Mouse (Mus musculus) common myeloid progenitor, adult 5-6 weeks (primary cell): ENCODE data around the gene Crtac1. TPM values are rescaled to one million over a fixed set of nuclear protein-coding genes. Genes with fewer than 3 reads are reported as not detected.

Experiments used
- ATAC-seq: replicated peaks from 2 replicates; pipeline ENCODE4 v1.8.0; 2016; ENCODE audit warnings: low read depth, mild to moderate bottlenecking, moderate TSS enrichment, inconsistent platforms; ENCODE audit not compliant: poor library complexity, severe bottlenecking
- total RNA-seq: library from RNA; stranded (forward); fragments of 200-1000, 187-1606 nt; gene quantifications from 2 replicates; pipeline ENCODE4 v1.2.3, GENCODE M21; 2017

Gene Crtac1
- total RNA-seq, 1 experiment from 2014 or later: not detected

DNA sequence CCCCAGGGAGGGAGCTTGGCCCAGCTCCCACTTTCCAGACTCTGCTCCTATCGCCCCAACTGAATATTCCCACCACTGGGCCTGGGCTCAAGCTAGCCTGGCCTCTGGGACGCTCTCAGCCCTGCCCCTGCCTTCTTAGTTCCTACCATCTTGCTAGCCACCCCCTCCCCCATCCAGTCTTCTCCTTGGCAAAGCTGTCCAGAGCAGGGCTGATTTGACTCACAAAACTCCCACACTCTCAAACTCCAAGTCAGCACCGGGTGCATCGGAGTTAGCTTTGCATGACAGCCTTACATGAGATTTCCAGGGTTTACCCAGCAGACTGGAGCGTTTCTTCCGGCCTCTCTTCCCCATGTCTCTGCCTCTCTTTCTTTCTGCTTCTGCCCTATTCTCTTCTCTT, 138.4 kb downstream of the Crtac1 start:
- ATAC-seq: no peak

- ATAC-seq: no peak
Measured at GRCm38 (mm10) chr19:42292106-42292505, 139.5 kb downstream of the Crtac1 start.

DNA sequence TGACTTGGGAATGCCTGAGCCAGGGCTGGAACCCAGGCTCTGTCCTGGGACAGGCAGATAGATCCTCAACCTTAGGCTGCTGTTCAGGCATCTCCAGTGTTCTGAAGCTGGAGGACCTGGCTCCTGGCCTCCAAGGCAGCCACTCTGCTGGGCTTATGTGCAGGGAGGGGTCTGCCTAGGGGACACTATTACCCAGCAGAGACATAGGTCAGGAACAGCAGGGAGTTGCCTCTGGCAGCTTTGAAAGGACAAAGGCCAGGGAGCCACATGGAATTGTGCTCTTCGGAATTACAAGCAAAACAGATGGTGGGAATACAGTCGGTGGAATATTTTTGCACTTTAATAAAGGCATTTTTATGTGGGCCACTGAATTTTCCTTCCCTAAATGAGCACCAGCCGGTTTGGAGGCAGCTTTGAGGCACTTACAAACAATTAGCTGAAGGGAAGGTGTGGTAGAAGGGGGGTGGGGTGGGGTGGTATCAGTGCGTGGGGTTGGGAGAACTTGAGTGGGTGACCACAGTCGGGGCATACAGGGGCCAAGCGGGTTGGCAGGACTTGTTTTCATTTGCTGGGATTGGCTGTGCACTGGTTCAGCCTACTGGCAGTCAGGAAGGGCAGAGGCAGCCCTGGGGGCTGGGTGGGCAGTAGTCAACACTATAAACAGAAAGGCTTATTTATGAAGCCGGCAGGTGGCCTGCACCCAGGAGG, 140.5 kb downstream of the Crtac1 start:
- no peak for ATAC-seq

- no peak for ATAC-seq
Measured at GRCm38 (mm10) chr19:42288361-42288760, 143.2 kb downstream of the Crtac1 start.

DNA sequence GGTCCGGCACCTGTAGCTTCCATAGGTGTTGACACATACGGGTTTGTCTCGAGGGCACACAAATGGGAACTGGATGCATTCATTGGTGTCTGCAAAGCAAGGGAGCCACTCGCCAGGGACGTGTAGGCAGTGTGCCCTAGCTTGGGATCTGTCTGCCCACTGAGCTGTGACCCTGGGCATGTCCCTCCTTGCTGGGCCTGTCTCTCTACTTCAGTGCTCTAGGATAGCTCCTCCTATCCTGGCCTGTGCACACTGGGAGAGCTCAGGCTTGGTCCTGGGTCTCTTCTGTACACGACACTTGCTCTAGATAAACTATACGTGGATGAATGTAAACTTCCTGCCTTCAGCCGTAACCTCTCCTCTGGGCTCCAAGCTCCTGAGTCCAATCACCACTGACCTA, 147.4 kb downstream of the Crtac1 start:
- ATAC-seq: no peak

DNA sequence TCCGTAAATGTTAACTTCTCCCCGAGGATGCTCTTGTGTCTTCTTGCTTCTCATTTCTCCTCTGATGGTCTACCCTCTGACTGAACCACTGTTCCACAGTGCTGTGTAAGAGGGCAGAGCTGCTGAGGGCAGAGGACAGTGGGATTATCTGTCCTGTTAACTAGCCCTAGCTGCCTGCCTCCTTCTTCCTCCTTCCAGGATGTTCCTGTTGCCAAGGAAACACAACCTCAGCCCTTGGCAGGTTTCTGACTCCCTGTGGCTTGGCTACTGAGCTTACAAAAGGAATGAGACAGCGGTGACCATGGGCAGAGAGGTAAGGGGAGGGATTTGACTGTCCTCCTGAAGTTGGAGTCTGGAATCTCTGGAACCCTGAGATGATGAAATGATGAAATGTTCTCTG, 152.0 kb downstream of the Crtac1 start:
- no peak for ATAC-seq

DNA sequence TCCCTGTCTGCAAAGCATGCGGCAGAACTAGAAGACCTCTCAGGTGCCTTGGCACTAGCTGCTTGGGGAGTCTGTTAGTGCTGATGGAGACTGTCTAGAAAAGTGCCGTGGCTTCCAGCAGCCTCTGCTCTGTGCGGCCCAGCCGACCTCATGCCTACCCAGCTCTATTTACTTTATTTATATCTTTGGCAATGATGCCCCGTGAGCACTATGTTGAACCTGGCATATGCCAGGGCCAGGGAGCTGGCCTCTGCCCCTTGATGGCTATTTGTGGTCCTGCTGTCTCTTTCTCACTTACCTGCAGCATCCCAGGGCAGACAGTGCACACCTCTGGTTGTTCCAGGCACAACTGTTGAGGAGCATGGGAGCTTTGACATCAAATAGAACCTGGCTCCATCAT, 153.1 kb downstream of the Crtac1 start:
- ATAC-seq: no peak

DNA sequence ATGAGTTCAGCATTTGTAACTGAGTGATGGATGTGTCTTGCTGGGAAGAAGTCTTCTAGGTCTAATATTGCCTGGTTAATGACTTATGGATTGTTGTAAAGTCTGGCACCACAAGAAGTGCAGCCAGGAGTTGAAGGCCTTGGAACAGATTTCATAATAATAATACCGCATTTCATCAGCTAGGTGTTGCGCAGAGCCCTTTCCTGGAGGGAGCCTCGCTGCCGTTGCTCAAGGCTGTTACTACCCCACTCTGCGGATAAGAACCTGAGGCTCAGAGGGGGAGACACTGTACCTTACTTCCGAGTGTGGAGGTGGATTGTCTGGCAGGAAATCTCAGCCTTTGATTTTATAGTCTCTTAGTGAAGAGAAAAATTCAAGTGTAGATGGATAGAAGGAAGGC, 154.3 kb downstream of the Crtac1 start:
- no peak for ATAC-seq

DNA sequence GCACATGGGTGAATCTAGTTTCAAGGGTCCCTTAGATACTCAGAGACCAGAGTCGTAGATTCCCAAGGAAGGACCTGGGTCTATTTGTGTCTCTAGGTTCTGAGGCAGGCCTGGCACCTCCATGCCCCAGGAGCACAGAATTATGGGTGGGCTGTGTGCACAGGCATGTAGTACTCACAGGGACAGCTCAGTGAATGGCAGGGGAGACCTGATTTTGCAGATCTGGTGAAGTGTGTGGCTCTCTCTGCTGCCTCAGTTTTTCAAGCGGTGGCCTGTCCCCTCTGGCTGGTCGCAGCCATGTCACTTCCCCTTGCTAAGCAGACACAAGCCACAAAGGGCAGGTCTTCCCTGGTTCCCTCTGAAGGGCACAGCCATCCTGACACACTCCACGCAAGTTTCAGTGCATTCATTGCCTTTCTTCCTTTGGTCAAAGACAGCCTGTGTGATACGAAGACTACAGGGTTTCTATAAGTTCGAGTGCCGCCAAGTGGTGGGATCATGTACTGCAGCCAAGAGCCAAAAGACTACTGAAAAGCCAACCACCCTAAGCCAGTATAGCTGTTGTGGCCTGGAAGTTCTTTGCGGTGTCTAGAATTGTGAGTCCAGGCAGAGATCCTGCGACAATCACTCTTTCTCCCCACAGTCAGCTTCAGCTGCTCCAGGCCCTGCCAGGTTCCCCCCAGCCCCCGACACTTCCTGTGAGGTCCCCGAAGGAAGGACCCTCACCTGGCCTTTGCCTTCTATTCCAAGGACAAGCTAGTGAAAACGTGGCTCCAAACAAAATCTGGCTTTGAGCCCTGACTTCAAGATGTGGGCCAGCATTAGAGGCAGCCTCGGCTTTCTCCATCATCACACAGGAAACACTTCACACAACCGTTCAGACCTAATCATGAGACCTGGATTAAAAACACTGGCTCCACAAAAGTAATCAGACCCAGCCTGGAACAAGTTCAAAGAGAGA, 159.3 kb downstream of the Crtac1 start:
- ATAC-seq: peak; percentile 86

GRCm38 (mm10) chr19:42271182-42271581, 160.4 kb downstream of the Crtac1 start:
- ATAC-seq: peak; percentile 50; the same call in 1 of the 2 replicates

- no peak for ATAC-seq
Measured at GRCm38 (mm10) chr19:42270119-42270518, 161.5 kb downstream of the Crtac1 start.

DNA sequence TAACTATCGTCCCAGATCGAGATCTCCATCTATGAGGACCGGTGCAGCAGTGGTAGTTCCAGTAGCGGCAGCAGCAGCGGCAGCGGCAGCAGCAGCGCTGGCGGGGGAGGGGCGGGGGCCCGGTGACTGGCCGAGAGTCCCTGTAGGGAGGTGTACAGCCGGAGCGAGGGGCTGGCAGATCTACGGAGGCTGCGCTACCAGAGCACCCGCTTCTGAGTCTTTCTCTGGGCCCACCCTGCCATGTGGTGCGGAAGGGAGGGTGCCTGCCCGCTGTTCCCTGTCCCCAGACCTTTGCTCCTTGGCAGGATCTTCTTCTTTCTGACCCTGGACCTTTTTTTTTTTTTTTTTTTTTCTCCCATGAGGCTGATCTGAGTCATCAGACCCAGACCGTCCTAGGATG, 163.2 kb downstream of the Crtac1 start:
- peak; percentile 20; the same call in 1 of the 2 replicates for ATAC-seq

GRCm38 (mm10) chr19:42263524-42263923, 168.1 kb downstream of the Crtac1 start:
- no peak for ATAC-seq

GRCm38 (mm10) chr19:42260486-42260885, 171.1 kb downstream of the Crtac1 start:
- ATAC-seq: no peak

DNA sequence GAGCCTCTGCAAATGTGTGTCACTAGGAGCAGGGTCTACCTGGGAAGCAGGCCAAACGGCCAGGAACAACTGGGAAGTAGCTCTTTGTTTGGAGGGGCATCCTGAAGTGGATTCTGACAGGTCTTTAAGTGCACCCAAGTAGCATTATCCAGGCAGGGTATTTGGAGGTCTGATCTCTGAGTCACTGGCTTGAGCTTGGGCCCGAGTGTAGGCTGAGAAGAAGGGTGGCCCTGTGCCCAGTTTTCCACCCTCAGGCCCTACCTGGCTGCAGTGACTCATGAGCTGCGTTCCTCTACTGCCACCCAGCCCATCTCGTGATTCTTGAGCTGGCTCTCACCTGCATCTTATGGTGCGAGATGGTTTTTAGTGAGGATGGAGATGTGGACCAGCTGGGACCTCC, 173.0 kb downstream of the Crtac1 start:
- ATAC-seq: no peak

DNA sequence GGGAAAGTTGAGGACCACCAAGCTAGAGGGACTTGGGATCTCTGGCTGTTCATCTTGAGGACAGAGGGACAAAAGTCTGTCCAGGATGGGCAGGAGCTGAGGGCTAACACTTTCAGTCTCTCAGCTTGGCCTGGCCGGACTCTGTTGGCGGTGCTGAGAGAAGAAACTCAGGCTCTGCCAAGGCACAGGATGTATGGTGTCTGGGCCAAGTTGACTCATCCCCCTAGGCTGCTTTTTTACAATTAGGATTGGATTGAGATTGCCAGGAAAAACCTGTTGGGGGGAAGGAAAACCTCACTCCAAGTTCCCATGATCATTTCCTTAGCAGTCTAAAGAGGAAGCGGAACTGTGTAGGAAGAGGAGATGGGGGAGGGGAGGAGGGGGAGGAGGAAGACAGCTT, 173.6 kb downstream of the Crtac1 start:
- ATAC-seq: no peak

DNA sequence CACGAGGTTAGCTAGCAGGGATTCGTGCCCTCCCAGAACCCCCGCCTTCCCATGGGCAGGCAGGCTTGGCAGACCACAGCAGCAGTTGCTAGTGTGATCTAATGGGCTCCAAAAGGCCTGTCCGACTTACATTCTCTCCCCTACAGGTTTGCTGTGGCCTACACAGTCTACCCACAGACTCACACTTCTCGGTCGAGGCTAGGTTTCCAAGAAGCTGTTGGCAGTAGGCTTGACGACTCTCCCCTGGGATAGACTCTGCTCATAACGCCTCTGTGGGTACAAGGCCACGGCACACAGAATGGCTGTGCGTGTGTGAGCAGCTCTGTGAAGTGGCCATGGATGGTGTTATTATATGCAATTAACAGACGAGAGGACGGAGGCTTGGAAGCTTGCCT, 174.3 kb downstream of the Crtac1 start:
- ATAC-seq: no peak

GRCm38 (mm10) chr19:42256611-42257240, 174.9 kb downstream of the Crtac1 start:
- ATAC-seq: no peak

DNA sequence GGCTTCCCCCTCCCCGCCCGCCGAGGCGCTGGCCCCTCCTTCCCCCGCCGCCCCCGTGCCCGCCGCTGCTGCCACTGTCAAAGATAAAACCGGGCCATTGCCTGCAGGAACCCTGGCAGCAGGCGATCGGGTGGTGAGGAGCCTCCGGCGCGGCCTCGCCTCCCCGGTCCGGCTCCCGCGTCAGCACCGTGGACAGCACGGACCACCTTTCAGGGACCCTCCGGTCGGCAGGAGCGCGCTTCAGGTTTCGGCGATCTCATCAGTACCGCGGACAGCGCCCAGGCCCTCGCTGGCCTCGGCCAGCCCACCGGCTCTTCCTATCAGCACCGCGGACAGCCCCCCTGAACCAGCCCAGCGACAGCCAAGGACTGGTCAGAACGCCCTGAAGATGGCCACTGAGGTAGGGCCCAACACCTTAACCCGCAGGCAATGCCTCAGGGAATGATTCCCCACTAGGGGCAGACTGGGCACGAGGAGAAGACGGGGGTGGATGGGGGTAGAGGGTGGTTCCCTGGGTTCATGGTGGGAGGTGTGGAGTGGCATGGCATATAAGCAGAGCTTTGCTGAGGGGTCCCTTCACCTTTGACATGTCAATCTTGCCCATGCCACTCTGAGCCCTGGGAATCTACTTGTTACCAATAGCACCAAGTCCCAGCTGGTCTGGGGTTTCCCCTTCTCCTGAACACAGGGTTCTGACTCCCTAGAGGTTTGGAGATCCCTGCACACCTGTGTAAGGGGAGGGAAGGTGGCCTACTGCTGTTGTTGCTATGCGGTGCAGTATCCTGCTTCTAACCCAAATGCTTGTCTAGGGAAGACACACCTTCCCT, 175.6 kb downstream of the Crtac1 start:
- ATAC-seq: peak; percentile 96

DNA sequence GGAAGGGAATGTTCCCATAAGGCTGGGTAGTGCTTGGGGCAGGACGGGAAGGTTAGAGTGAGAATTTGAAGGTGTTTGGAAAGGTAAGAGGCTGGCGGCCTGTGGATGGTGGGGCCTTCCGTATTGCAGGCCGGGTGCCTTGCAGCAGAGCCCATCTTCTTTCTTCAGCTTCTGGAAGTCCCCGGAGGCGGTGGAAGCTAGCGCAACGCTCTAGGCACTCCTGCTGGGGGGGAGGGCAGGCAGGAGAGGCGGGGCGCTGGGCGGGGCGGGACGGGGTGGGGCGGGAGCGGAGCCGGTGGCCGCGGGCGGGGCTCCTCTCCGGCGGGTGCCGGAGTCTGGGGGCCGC, 176.2 kb downstream of the Crtac1 start:
- ATAC-seq: no peak
